Mouse (Mus musculus) neural tube, embryonic 15.5 days (tissue): Measurements from ENCODE around the gene Tcte3. TPM values are rescaled to one million over a fixed set of nuclear protein-coding genes. Genes with fewer than 3 reads are reported as not detected.
"Not testable (repeated sequence)": the region's sequence is repeated elsewhere in the genome, so short reads cannot be mapped to it uniquely, and the experiment has no call there.

Experiments used
- ATAC-seq: fragments of 200-750 bp; cut with Nextera tagmentation; 2 replicates; pipeline ENCODE4 v1.8.0; 2017; ENCODE audit warnings: mild to moderate bottlenecking, moderate TSS enrichment, moderate library complexity; ENCODE audit not compliant: low FRiP score
- H3K27ac ChIP-seq: fragments of 300-500 bp; sonication (generic); replicated peaks from 2 replicates; pipeline ENCODE4 v1.5.1; 2015; ENCODE audit warnings: mild to moderate bottlenecking, inconsistent platforms
- H3K27me3 ChIP-seq: fragments of 300-500 bp; sonication (generic); replicated peaks from 2 replicates; pipeline ENCODE4 v1.6.1; 2015; ENCODE audit warnings: inconsistent platforms
- H3K36me3 ChIP-seq: fragments of 300-500 bp; sonication (generic); 2 replicates; pipeline ENCODE4 v1.6.1; 2015; ENCODE audit warnings: inconsistent platforms
- H3K4me1 ChIP-seq: fragments of 300-500 bp; sonication (generic); 2 replicates; pipeline ENCODE4 v1.6.1; 2015; ENCODE audit warnings: inconsistent platforms
- H3K4me2 ChIP-seq: fragments of 300-500 bp; sonication (generic); 2 replicates; pipeline ENCODE4 v1.6.1; 2015; ENCODE audit warnings: inconsistent platforms, mild to moderate bottlenecking, moderate library complexity
- H3K4me3 ChIP-seq: fragments of 300-500 bp; sonication (generic); replicated peaks from 2 replicates; pipeline ENCODE4 v1.5.1; 2015; ENCODE audit warnings: mild to moderate bottlenecking, inconsistent platforms
- H3K9ac ChIP-seq: fragments of 300-500 bp; sonication (generic); replicated peaks from 2 replicates; pipeline ENCODE4 v1.6.1; 2015; ENCODE audit warnings: mild to moderate bottlenecking, inconsistent platforms
- H3K9me3 ChIP-seq: fragments of 300-500 bp; sonication (generic); replicated peaks from 2 replicates; pipeline ENCODE4 v1.6.1; 2016; ENCODE audit warnings: inconsistent platforms
- WGBS: fragments of 180-500 bp; shearing (Covaris S2); methylation state at CpG from one replicate; pipeline ENCODE4 v1.1.7; 2015; ENCODE audit warnings: mixed read lengths; 5-methylcytosine and 5-hydroxymethylcytosine counted together
- polyA plus RNA-seq: library from polyadenylated mRNA; unstranded; fragments of >200 nt; fragmentation: Nextera tagmentation; extraction: Ambion mirVana; gene quantifications from 2 replicates; pipeline ENCODE4 v1.2.1, GENCODE M21; 2015

The Tcte3 gene
- polyA plus RNA-seq: 0.68 TPM in 1 of 2 replicates, not detected in the other

DNA sequence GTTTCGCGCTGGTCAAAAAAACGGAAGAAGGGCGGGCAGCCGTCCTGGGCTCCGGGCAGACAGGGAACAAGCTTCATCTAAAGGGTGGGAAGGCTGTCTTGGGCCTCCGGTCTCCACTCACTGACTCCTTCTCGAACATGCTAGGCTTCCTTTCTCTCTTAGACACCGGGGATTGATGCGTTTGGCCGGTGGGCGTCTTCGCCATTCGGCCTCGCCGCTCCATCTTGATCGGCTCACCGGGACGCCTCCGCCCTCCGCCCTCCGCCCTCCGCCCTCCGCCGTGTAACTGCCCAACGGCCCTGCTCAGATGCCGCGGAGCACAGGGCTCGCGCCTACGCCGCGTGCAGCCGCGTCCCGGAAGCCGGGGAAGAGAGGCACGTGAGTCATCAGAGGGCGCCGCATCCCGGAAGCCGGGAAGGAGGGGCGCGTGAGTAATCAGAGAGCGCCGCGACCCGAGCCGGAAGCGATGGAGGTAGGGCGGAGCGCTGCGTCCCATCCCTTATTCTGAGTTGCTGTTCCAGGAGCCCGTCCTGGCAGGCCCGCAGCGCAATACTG is at the start of gene Tcte3, which contains the start of the genes Ermard and Gm3448:
Gene Tcte3 (minus strand): TSS at position 314 of the 555 bp plus-strand sequence.
Gene Ermard (plus strand): TSS at position 34 of the 555 bp plus-strand sequence.
Gene Gm3448 (minus strand): TSS at position 363 of the 555 bp plus-strand sequence.
- H3K4me3 ChIP-seq: 0 out of 2 replicates have a peak within 1 kb of the TSS, but pooled peaks have one; percentile 19
- H3K4me2 ChIP-seq, H3K27ac ChIP-seq, H3K27me3 ChIP-seq, H3K36me3 ChIP-seq, H3K4me1 ChIP-seq, H3K9ac ChIP-seq, H3K9me3 ChIP-seq: not testable (repeated sequence)
- peak; percentile 97 for ATAC-seq
- WGBS: 0% methylated on average over 9 of the region's 56 CpGs

DNA sequence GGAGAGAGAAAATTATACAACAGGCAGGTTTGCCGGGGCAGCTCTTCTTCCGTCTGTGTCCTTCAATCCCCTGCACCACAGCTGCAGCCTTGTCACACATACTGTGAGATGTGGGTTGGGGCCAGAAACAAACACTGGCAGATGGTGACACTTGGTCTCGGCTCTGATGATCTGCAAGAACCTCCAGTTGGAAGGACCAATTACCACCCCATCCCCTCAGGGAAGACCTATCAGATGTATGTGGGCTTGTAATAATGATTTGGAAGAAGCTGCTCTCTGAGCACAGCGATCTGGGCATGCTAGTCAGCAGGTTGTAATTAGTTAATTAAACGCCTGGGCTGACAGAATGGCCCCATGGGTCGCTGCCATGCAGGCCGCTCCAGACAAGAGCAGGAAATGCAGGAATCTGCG is 47.3 kb upstream of the Tcte3 start:
- no peak overlapping the region for H3K4me3 ChIP-seq
- 12% methylated on average over 8 of the region's 8 CpGs for WGBS
- no peaks in the 10 kb centered on the region for H3K9me3 ChIP-seq

DNA sequence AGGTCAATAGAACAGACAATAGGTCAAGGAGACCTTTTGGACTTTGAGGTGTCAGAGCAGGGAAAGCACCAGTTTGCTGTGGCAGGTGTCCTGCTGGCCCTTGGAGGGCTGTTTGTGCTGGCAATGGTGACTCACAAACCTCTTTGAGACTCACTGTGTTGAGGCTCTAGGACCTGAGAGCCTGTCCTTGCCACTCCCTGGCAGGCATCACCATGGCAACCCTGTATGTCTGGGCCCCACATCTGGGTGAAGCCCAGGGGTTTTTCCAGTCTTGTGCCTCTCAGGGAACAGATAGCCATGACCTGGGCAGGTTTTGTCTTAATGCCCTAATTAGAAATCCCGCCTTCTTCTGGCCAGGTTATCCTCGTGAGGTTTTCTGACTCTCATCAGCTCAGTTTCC is 46.9 kb upstream of the Tcte3 start:
- H3K4me1 ChIP-seq: peaks cover 21% of the 10 kb centered on the region
- no peaks in the 10 kb centered on the region for H3K27me3 ChIP-seq
- peak overlapping the region; percentile 68 for H3K27ac ChIP-seq
- 0 out of 2 replicates have a peak overlapping the region, but pooled peaks have one; percentile 13 for H3K4me2 ChIP-seq
- no peaks in the 10 kb centered on the region for H3K9me3 ChIP-seq
- no peak overlapping the region for H3K9ac ChIP-seq
- no peak overlapping the region for H3K4me3 ChIP-seq
- 26% methylated on average over 2 of the region's 2 CpGs for WGBS
- peak; percentile 51 for ATAC-seq
- no peaks in the 10 kb centered on the region for H3K36me3 ChIP-seq

More for the DNA sequence above, 47.3 kb upstream of the Tcte3 start:
- peak; percentile 76 for ATAC-seq
- peak overlapping the region; percentile 68 for H3K27ac ChIP-seq
- H3K4me2 ChIP-seq: peak overlapping the region; percentile 13; the same call in 1 of the 2 replicates
- H3K27me3 ChIP-seq: no peaks in the 10 kb centered on the region
- H3K9ac ChIP-seq: no peak overlapping the region
- no peaks in the 10 kb centered on the region for H3K36me3 ChIP-seq
- H3K4me1 ChIP-seq: peaks cover 21% of the 10 kb centered on the region

GRCm38 (mm10) chr17:15085006-15085405 is 43.7 kb upstream of the Tcte3 start:
- H3K9ac ChIP-seq: no peak overlapping the region
- ATAC-seq: no peak
- no peak overlapping the region for H3K4me2 ChIP-seq
- WGBS: 77% methylated on average over 2 of the region's 2 CpGs
- H3K27me3 ChIP-seq: no peaks in the 10 kb centered on the region
- H3K4me3 ChIP-seq: no peak overlapping the region
- H3K27ac ChIP-seq: no peak overlapping the region
- no peaks in the 10 kb centered on the region for H3K36me3 ChIP-seq
- H3K4me1 ChIP-seq: peaks cover 21% of the 10 kb centered on the region
- no peaks in the 10 kb centered on the region for H3K9me3 ChIP-seq

DNA sequence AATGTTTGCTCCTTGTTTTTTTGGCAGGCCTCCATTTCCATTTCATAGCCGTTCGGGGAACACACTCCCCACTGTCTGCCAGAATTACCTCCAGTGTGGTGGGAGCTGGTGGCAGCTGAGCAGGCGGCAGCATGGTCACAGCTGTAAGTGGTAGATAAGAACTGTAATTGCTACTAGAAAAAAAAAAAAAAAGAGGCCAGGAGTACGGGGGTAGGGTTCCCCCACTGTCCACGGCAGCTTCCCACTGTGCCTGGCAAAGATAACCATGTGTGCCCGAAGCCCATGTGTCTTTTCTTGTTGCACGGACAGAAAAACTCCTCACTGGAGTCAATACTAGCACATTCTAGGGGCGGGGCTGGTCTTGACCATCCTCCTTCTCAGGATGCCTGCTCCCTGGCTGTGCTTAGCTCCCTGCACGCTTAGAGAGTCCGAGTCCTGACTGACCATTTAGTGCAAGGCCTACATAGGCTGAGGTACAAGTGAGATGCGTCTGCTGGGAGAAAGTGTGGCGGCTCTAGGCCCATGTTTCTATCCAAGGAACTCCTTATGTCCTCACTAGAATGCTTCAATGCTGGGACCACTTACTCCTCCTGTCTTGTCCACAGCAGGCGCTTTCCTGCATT is 43.0 kb upstream of the Tcte3 start:
- Histone ChIP-seq H3K27ac (no peak overlapping the region), H3K36me3 (no peaks in the 10 kb centered on the region), H3K4me2 (no peak overlapping the region), H3K4me3 (no peak overlapping the region), H3K9me3 (no peaks in the 10 kb centered on the region), H3K9ac (no peak overlapping the region), H3K4me1 (peaks cover 21% of the 10 kb centered on the region), H3K27me3 (no peaks in the 10 kb centered on the region)
- ATAC-seq: no peak
- WGBS: 61% methylated on average over 13 of the region's 13 CpGs

GRCm38 (mm10) chr17:15077536-15077935 is 36.2 kb upstream of the Tcte3 start:
- no peak overlapping the region for H3K27ac ChIP-seq
- no peak for ATAC-seq
- 0 out of 2 replicates have a peak, but pooled peaks cover 3% of the 10 kb centered on the region for H3K27me3 ChIP-seq
- no peak overlapping the region for H3K4me3 ChIP-seq
- no peaks in the 10 kb centered on the region for H3K4me1 ChIP-seq
- no peak overlapping the region for H3K9ac ChIP-seq
- no peaks in the 10 kb centered on the region for H3K36me3 ChIP-seq
- no peak overlapping the region for H3K4me2 ChIP-seq
- WGBS: 58% methylated on average over 2 of the region's 2 CpGs
- H3K9me3 ChIP-seq: no peaks in the 10 kb centered on the region

- H3K27ac ChIP-seq: no peak overlapping the region
- no peaks in the 10 kb centered on the region for H3K4me1 ChIP-seq
- no peaks in the 10 kb centered on the region for H3K36me3 ChIP-seq
- H3K4me3 ChIP-seq: no peak overlapping the region
- H3K9ac ChIP-seq: no peak overlapping the region
- 86% methylated on average over 8 of the region's 8 CpGs for WGBS
- no peak for ATAC-seq
- H3K27me3 ChIP-seq: 0 out of 2 replicates have a peak, but pooled peaks cover 3% of the 10 kb centered on the region
- no peak overlapping the region for H3K4me2 ChIP-seq
- H3K9me3 ChIP-seq: no peaks in the 10 kb centered on the region
These were observed 33.7 kb upstream of the Tcte3 start for GRCm38 (mm10) chr17:15075033-15075432.

GRCm38 (mm10) chr17:15072211-15072610 is 30.9 kb upstream of the Tcte3 start:
- Histone ChIP-seq H3K4me3 (no peak overlapping the region), H3K4me1 (no peaks in the 10 kb centered on the region), H3K4me2 (no peak overlapping the region), H3K27ac (no peak overlapping the region), H3K9me3 (no peaks in the 10 kb centered on the region), H3K36me3 (no peaks in the 10 kb centered on the region), H3K27me3 (0 out of 2 replicates have a peak, but pooled peaks cover 2% of the 10 kb centered on the region), H3K9ac (no peak overlapping the region)
- 51% methylated on average over 2 of the region's 2 CpGs for WGBS
- peak; percentile 45; the same call in 1 of the 2 replicates for ATAC-seq

DNA sequence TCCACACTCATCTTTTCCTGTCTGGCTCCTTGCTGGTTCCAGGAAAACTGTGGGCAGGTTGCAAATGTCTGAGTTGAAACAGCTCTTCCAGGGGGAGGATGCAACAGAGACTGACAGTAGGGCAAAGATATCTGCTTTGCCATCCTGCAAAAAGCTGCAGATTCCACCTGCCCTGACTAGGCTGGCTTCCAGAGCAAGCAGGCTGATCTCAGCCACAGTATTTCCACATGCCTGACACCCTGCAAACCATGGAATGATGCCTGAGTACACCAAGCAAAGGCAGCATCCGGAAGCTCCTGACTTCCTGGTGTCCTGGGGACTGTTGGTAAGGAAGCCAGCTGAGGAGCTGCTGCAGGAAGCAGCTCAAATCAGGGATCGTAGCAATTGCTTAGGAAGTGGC is 27.8 kb upstream of the Tcte3 start:
- Histone ChIP-seq H3K27me3 (no peaks in the 10 kb centered on the region), H3K4me3 (no peak overlapping the region), H3K9ac (no peak overlapping the region), H3K9me3 (no peaks in the 10 kb centered on the region), H3K4me2 (no peak overlapping the region), H3K4me1 (peaks cover 11% of the 10 kb centered on the region), H3K36me3 (no peaks in the 10 kb centered on the region; the same call in 1 of the 2 replicates), H3K27ac (no peak overlapping the region)
- ATAC-seq: no peak
- 68% methylated on average over 2 of the region's 2 CpGs for WGBS

GRCm38 (mm10) chr17:15068040-15068792 is 26.9 kb upstream of the Tcte3 start:
- H3K36me3 ChIP-seq: peaks cover 8% of the 10 kb centered on the region
- no peak overlapping the region for H3K4me2 ChIP-seq
- peaks cover 11% of the 10 kb centered on the region for H3K4me1 ChIP-seq
- no peak overlapping the region for H3K4me3 ChIP-seq
- no peak overlapping the region for H3K27ac ChIP-seq
- H3K27me3 ChIP-seq: no peaks in the 10 kb centered on the region
- no peak overlapping the region for H3K9ac ChIP-seq
- no peaks in the 10 kb centered on the region for H3K9me3 ChIP-seq
- no peak for ATAC-seq
- 80% methylated on average over 8 of the region's 8 CpGs for WGBS

- Histone ChIP-seq H3K9me3 (no peaks in the 10 kb centered on the region), H3K27me3 (no peaks in the 10 kb centered on the region), H3K36me3 (peaks cover 19% of the 10 kb centered on the region), H3K4me1 (peaks cover 11% of the 10 kb centered on the region), H3K27ac (no peak overlapping the region), H3K4me3 (no peak overlapping the region), H3K9ac (no peak overlapping the region; the same call in 1 of the 2 replicates), H3K4me2 (no peak overlapping the region)
- WGBS: 71% methylated on average over 1 of the region's 1 CpGs
- ATAC-seq: no peak
These were observed 25.6 kb upstream of the Tcte3 start for GRCm38 (mm10) chr17:15066911-15067310.
